Mouse (Mus musculus) testis, adult 2 months (tissue): ENCODE data around the gene Agpat4.

Source experiments
- CTCF ChIP-seq: fragments of 200-500 bp; IDR thresholded peaks from 2 replicates; pipeline ENCODE4 v1.5.1; 2012; ENCODE audit warnings: low read depth, mild to moderate bottlenecking, inconsistent platforms, low read length, moderate library complexity; ENCODE audit not compliant: control insufficient read depth, insufficient read depth, insufficient replicate concordance
- POLR2A ChIP-seq: fragments of 200-500 bp; IDR thresholded peaks from 2 replicates; pipeline ENCODE4 v1.6.1; 2012; ENCODE audit warnings: low read depth, mild to moderate bottlenecking, inconsistent platforms, low read length, moderate library complexity; ENCODE audit not compliant: control insufficient read depth

- TF ChIP-seq CTCF (no peak), POLR2A (no peak)
Observed at GRCm38 (mm10) chr17:12149232-12149861, 30.8 kb downstream of the Agpat4 start.
